Mouse (Mus musculus) erythroid progenitor cell, adult 5-6 weeks (primary cell): ENCODE data around the gene Zcchc24. TPM values are rescaled to one million over a fixed set of nuclear protein-coding genes. Genes with fewer than 3 reads are reported as not detected.
"Not testable (repeated sequence)": the region's sequence is repeated elsewhere in the genome, so short reads cannot be mapped to it uniquely, and the experiment has no call there.

Source experiments
- ATAC-seq: replicated peaks from 2 replicates; pipeline ENCODE4 v1.8.0; 2016; ENCODE audit warnings: moderate number of reproducible peaks, mild to moderate bottlenecking, moderate TSS enrichment, inconsistent platforms; ENCODE audit not compliant: poor library complexity, low FRiP score, severe bottlenecking
- total RNA-seq, 2 experiments: library from RNA; stranded (forward) in 1 of 2; stranded (reverse) in 1 of 2; fragments of 150-400 nt in 1 of 2; fragments of 186-747, 209-891 nt in 1 of 2; gene quantifications; 2 replicates each; pipeline versions ENCODE4 v1.2.3 to v1.2.4; 2015 to 2017; ENCODE audit warnings: low replicate concordance in 2 of 2

Zcchc24 gene
- total RNA-seq (2015; ENCODE audit: low replicate concordance) (2.5 and 2.9 TPM in 2 replicates), total RNA-seq (2017; ENCODE audit: low replicate concordance) (0.61 and 1.3 TPM in 2 replicates)

DNA sequence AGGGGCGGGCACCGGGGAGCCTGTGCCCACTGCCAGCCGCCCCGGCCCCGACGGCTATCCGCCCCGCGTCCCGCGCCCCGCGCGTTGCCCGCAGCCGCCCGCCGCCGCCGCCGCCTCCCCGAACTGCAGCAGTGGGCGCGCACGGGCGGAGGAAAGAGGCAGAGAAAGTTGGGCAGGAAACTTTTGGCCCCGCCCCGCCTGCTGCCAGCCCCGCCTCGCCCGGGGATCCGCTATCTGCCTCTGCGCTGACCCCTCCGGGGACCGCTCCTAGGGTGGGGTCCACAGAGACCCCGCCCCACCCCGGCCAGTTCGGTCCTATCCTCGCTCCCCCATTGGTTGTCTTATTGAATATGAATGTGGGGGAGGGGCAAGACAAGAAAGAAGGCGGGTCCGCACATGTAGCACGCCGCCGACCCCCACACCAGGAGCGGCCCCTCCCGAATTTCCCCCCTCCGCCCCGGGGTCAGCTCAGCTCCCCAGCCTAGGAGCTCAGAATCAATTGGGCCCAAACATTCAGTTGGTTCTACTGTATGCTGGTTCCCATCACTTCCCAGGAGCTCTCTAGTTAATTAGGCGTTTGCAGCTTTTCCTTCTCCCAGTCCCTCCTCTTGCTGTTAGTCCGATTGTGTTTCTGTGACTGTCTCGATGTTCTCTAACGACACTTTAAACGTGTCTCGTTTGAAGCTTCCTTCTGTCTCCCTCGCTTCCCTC is at the start of gene Zcchc24:
Zcchc24 (minus strand) TSS at position 125 of the 711 bp plus-strand sequence.
- ATAC-seq, result no peak

DNA sequence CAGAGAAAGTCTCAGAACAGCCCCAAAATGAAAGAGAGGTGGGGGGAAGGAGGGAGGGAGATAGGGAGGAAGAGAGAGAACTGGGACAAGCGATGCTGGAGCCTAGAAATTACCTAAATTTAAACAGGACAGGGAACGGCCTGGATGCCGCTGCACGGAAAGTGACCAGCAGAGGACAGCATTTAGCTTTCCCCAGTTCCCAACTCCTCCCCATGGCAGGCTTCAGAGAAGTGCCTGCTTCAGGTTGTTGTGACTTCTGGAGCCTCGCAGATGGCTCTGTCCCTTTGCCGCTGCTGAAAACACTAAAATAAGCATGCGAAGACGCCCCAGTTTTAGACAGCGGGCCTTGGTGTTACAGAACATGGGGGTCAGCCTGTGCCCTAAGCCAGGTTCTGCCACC is 47.6 kb upstream of the Zcchc24 start:
- no peak for ATAC-seq

DNA sequence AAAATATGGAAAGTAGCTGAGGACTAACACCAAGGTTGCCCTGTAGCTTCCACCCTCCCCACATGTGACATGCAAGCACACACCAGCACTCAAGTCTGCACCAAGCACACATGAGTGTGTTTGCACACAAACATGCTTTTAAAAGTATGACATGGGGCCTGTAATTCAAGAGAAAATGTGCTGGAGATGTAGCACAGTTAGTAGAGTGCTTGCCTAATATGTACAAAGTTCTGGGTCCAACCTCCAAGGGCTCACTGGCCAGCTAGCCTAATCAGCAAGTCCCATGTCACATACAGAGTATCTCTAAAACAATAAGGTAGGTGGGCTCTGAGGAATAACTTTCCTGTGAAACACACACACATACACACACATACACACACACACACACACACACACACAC is 45.3 kb upstream of the Zcchc24 start:
- no peak for ATAC-seq

DNA sequence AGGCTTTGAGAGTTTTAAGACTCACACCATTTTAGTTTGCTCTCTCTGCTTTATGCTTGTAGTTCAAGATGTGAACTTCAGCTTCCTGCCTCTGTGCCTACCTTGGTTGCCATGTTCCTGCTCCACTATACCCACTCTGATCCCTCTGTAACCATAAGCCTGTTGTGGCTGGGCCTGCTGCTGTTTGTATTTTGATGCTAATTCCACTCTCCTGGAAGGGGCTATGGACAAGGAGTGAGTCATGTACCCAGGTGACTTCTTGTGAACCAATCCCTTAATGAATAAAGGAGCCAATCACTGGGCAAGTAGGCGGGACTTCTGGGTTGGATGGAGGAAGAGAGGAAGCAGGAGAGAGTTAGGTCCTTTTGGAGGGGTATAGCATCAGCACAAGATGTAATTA is 42.2 kb upstream of the Zcchc24 start:
- ATAC-seq, result not testable (repeated sequence)

DNA sequence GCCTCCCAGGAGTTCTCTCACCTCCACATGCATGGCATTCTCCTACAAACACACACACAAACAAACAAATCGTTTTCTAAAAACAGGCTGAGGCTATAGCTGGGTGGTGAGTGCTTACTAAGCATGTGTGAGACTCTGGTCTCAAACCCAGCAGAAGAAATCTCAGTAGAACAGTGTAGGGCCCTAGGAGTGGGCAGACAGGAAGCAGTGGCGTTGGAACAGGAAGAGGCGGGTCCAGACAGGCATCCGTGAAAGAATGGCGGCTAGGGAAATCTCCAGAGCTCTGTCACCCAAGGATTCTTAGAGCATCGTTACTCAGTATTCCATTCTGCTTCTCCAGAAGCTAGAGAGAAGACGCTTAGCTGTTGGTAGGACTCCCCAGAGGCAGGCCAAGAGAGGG is 37.7 kb upstream of the Zcchc24 start:
- ATAC-seq, result no peak

DNA sequence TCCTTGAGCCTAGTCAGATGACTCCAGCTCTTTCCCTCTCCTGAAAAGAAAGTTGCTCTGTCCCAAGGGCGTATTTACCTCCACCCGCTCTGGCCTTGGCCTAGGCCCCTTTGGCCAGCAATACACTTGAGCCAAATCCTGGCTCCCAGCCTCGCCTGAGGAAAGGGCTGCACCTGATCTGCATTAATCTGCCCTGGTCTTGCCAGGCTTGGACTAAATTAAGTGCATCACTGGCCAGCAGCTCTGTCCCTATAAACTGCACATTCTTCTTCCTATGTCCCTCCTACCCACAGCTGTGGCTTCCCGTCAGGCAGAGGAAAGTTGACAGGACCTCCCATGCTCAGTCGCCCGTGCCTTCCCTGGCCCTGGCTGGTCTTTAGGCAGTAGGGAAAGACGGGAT is 37.0 kb upstream of the Zcchc24 start:
- ATAC-seq, result no peak

DNA sequence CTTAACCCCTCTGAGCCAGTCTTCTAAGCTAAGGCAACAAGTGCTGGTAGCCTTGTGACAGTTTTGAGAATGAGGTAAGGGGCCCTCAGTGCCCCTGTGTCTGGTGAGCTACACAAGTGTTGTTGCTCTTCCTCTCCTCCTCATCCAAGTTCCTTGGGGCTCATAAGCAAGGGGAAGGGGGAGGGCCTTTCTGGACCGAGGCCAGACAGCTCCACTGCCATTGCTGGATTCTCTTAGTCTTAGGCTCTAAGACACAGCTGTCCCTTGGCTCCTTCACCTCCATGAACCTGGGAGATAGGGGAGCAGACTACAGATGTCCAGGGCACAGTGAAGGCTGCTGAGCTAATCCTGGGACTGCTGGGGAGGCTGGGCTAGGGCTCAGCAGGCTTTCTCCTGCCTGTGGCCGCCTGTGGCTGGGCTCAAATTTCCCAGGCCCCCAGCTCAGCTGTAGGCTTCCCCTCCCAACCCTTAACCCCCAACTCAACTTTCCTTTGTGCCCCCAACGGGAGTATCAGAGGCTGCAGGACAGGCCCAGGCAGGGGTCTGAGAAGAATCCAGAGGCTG is 34.5 kb upstream of the Zcchc24 start:
- ATAC-seq, result no peak

DNA sequence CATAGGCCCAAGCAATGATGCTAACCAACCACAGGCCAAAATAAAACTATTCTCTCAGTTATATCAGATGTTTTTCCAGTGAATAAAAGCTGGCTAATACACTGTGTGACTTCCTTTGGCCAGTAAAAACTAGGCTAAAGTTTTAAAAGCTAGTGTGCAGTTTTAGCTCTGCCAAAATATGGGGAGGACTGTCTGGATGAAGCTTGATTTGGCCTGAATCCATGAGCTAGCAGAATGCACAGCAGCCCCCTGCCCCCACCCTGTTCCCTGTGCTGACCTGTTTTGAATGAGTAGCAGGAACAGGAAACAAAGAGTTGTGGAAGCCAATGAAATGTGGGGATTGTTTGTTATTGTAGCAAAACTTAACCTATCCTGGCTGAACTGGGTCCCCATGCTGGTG is 33.7 kb upstream of the Zcchc24 start:
- no peak for ATAC-seq

DNA sequence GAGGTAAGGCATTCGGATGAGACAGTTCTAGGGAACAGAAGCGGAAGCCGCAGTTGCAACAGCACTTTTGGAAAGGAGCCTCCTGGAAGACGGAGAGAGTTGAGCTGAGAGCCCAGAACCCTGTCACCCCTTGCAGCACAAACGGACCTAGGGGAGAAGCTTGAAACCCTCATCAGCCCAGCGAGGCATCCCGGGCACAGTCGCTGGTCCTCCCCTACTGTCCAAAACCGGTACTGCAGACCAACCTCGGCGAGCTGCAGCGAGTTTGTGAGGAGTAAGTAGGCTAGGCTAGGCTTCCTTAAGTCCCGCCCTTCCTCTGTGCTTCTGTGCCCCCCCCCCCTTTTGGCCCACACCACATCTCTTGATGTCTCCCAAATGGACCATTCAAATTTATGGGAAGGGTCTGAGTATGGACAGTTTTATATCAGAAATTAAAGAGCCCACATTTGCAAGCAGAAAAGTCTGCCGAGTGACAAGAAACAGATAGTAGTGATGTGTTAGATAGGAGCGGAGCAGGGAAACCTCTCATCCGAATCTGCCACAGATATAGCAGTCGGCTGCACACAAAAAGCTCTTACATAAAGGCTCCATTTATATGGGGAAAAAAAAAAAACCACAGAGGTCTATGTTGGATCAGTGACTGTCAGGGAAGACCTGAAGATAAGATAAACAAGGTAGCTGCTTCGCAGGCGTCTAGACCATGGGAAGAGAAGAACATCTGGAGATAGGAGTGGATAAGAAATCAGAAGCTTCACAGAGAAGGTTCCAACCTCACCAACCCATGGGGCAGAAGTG is 31.5 kb upstream of the Zcchc24 start:
- ATAC-seq, result no peak

DNA sequence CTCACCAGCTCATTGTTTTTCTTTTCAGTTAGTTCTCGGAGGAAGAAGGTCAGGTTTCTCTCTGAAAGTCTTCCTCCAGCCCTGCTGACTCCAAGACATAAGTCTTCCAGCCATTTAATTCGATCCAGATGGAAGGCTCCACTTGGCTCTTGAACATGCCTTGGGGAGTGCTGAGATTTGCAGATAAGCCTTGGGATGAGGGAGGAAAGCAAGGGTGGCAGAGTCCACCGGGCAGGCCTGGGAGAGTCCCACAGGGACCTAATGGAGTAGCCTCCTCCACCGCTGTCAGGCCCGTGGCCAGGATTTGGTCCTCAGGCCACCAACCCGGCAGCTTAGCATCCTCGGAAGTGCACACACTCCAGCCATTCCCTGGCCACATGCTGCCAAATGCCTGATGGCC is 27.8 kb upstream of the Zcchc24 start:
- no peak for ATAC-seq

DNA sequence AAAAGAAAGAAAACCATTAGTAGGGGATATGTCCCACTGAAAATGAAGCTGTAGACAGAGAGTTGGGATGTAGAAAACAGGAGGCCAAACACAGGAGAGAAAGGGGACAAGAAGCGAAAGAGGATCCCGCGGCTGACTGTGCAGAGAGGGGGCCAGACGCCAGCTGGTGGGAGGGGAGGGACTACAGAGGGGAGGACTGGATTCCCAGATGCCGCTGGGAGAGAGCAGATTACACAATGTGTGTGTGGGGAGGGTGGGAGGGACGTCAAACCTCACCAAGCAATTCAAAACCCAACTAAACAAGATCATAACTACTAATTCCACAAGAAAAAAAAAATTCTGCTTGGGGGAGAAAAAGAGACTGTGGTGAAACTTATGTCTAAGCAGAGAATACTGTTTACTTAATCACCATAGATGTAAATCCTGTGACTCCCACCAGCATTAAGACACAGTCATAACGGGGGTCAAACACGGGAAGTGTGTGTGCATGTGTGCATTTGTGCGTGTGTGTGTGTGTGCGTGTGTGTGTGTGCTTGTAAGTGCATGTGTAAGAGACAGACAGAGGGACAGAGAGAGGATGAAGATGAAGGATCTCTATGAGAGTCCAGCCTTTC is 26.8 kb upstream of the Zcchc24 start:
- no peak for ATAC-seq

DNA sequence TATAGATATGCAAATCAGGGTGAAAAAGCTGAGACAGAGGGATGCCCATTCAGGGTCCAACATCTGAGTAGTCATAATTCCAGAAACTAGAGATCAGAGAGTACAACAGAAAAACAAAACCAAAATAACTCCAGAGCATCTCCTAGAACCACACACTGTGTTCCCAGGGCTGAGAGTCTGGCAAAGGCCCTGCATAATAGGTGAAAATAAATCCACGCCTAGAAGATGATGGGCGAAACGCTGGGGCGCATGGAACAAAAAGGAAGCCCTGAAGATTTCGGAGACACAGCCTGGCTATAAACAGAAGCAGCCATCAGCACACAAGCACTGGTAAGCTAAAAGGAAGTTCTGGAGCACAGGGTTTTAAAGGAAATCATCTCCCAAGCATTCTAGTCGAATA is 26.2 kb upstream of the Zcchc24 start:
- no peak for ATAC-seq

DNA sequence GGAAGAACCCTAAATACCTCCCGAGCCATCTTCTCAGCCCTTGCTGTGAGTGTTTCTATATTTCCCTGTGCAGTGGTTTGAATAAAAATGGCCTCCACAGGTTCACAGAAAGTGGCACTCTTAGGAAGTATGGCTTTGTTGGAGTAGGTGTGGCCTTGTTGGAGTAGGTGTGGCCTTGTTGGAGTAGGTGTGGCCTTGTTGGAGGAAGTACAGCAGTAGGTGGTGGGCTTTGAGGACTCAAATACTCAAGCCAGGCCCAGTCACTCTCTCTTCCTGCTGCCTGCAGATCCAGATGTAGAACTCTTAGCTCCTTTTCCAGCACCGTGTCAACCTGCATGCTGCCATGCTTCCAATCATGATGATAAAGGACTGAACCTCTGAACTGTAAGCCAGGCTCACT is 25.5 kb upstream of the Zcchc24 start:
- ATAC-seq, result no peak

DNA sequence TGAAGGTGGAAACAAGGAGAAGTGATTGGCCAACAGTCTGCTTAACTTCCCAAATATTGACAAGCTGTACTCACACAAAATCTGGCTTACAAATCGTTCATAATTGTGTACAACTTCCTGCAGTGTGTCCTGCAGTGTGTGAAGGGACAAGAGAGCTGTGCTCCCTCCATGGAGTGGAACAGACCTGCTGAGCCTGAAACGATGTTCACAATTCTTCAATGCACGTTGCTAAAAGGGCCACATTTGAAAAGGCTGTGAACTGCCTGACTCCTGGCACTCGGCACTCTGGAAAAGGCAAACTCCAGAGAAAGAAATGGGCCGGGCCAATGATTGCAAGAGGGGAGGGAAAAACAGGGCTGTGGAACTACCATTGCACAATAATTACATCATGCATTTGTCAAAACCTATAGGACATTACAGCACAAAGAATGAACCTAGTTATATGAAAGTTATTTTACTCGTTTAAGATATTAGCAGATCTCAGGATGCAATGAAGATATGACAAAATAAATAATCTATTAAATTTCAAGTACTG is 22.0 kb upstream of the Zcchc24 start:
- no peak for ATAC-seq

DNA sequence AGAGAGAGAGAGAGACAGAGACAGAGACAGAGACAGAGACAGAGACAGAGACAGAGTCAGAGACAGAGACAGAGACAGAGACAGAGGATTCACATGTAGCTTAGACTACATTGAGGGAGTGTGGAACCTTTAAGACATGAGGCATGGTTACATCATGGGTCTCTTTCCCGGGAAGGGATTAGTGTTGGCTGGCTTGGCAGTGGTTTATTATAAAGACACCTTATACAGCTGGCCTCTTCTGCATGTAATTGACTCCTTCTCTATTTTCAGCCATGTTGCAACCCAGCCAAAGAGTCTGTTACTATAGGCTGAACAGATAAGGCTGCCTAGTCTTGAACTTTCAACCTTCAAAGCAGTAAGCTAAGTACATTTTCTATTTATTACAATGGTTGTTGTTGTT is 21.1 kb upstream of the Zcchc24 start:
- ATAC-seq, result no peak

DNA sequence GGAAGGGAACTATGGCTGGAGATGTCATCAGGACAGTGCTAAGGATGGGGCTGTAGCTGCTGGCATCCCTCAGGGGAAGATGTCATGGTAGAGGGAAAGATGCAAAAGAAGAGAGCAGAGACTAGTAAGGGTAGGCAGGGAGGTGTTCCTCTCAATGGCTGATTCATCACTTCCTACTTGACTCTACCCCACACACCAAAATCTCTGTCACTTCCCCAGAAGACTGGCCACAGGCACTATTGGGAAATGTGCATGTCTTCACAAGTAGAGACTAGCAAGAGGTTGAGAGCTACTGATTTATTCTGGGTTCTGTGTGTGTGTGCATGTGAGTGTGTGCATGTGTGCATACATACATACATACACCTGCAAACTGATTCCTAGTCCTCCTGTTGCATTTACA is 20.4 kb upstream of the Zcchc24 start:
- no peak for ATAC-seq

DNA sequence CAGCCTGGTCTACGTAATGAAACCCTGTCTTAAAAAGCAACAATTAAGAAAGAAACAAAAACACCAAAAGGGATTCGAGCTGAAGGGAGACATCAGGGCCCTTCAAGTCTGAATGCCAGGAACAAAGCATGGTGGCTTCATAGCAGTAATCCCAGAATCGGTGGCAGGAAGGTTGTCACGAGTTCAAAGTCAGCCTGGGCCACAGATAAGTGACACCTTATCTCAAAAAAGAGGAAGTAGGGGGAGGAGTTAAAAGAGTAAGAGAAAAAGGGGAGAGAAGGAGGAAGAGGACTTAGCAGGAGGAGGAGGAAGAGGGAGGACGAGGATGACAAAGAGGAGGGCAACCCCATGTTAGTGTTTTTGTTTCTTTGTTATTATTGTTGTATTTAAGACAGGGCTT is 19.4 kb upstream of the Zcchc24 start:
- ATAC-seq, result no peak

DNA sequence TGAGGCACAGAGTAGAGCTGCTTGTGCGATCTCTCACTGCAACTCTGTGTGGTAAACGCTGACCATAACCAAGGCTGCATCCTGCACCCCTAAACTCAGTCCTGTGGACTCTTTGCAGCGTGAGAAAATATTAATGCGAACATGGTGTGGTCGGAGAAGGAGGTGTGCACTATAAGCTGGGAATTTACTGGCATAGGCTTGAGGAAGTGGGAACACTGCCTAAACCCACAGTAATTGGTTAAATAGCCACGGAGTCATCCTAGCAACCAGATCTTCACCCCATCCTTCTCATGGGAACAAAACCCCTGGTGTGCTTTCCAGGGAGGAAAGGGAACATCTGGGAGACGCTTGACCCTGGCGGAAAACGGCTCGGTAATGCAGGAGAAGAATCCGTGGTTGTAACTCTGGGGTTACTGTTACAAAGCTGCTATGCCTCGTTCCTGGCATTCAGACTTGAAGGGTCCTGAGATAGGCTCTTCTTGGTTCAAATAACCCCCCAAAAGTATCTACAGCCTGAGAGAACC is 18.6 kb upstream of the Zcchc24 start:
- ATAC-seq, result no peak

DNA sequence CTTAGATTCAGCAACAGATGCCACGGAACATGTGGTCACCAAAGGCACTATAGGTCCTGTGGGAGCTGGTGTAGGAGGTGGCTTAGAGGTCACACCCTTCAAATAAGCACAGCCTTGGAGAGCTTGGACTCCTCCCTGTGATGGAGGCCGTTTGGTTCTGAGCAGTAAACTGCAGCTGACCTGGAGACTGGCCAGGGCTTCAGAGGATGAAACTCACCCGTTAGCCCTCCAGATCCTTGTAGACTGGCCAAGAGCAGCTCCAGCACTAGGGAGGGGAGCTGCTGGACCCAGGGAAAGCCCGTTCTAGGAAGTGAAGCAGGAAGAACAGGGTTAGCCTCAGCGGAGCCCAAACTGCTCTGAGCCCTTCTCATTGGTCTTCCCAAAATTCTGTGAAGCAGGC is 18.1 kb upstream of the Zcchc24 start:
- ATAC-seq, result no peak

DNA sequence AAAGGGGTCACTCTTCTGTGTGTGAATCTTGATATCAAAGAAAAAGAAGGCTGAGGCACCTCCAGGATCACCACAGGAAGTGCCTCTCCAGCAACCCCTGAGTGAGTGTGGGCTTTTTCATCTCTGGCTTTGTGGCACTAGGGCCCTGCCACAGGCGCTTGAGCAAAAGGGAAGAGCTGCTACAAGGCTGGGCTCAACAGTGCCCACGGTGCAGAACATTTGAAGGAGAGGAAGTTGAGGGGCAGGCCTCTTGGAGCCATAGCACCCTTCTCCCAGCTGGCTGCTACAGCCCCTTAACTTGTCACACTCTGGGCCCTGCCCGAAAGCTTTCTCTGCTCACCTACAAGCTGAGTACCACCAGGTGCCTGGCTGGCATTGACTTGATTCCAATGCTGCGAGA is 16.4 kb upstream of the Zcchc24 start:
- no peak for ATAC-seq
